ENCODE assay signal across 13 mouse cellular contexts in genomic region chr17:5309930-5310329, GRCm38 (mm10).
DNase-seq lines count a peak whose midpoint lies in the region; ATAC-seq and TF ChIP-seq lines count a peak whose summit lies in the region.
"Had no signal": no experiment of that assay in that cellular context is flagged by ENCODE, and none has a peak within 500 bp of the region (broad histone marks: within the 10 kb centered on the region; RNA-seq: fewer than 3 reads in every experiment).

No protein-coding gene starts in this region.

- H3K4me2 ChIP-seq in intestine, embryonic 14.5 days (ENCODE audit: low read length): no peak overlapping the region
- no peak overlapping the region for H3K4me2 ChIP-seq in intestine, postnatal 0 days (replicated peaks; ENCODE audit: low read depth)
- H3K4me2 ChIP-seq in midbrain, embryonic 16.5 days (ENCODE audit: low read length): no peak overlapping the region

- peak; percentile 55; the same call in 1 of the 2 replicates for ATAC-seq in intestine, embryonic 14.5 days (replicated peaks; ENCODE audit: low FRiP score, low TSS enrichment, low read depth)
- no peak for ATAC-seq in intestine, postnatal 0 days
- ATAC-seq in granulocyte monocyte progenitor cell, adult 5-6 weeks (replicated peaks; ENCODE audit: poor library complexity, severe bottlenecking): peak; percentile 69
- peak; percentile 73 for ATAC-seq in midbrain, embryonic 16.5 days

- no peak for TF ChIP-seq CTCF in intestine, postnatal 0 days (IDR thresholded peaks at IDR 0.05; ENCODE audit: low read depth)
- no peak for TF ChIP-seq CTCF in brain, embryonic 14.5 days (IDR thresholded peaks at IDR 0.05; ENCODE audit: borderline replicate concordance, extremely low read depth, insufficient read depth, insufficient read length)
- no peak for TF ChIP-seq CTCF in kidney, adult 2 months (conservative IDR thresholded peaks at IDR 0.05; ENCODE audit: insufficient read depth, insufficient read length, low read depth, low read length)

- H3K9ac ChIP-seq in intestine, embryonic 14.5 days (ENCODE audit: low read length): no peak overlapping the region
- no peak overlapping the region for H3K9ac ChIP-seq in intestine, postnatal 0 days (ENCODE audit: low read depth, low read length)
- no peak overlapping the region for H3K9ac ChIP-seq in midbrain, embryonic 16.5 days (ENCODE audit: low read depth, low read length)
- H3K9ac ChIP-seq: liver, embryonic 14.5 days had no signal

- no peaks in the 10 kb centered on the region for H3K9me3 ChIP-seq in intestine, embryonic 14.5 days (ENCODE audit: control insufficient read depth, low read length)
- no peaks in the 10 kb centered on the region for H3K9me3 ChIP-seq in intestine, postnatal 0 days (ENCODE audit: control insufficient read depth)
- H3K9me3 ChIP-seq in midbrain, embryonic 16.5 days (replicated peaks; ENCODE audit: control insufficient read depth, low read length, poor library complexity, severe bottlenecking): no peaks in the 10 kb centered on the region

- H3K4me1 ChIP-seq in intestine, embryonic 14.5 days (replicated peaks; ENCODE audit: control insufficient read depth, insufficient read depth, low read length): peaks cover 30% of the 10 kb centered on the region
- H3K4me1 ChIP-seq in intestine, postnatal 0 days (replicated peaks; ENCODE audit: control insufficient read depth, insufficient read depth, low read length): no peaks in the 10 kb centered on the region
- H3K4me1 ChIP-seq in midbrain, embryonic 16.5 days (ENCODE audit: control insufficient read depth, insufficient read depth, low read length): peaks cover 25% of the 10 kb centered on the region
- H3K4me1 ChIP-seq in kidney, adult 2 months (ENCODE audit: control insufficient read depth, insufficient read depth, low read length): peaks cover 20% of the 10 kb centered on the region

- H3K4me3 ChIP-seq in intestine, embryonic 14.5 days (ENCODE audit: low read depth, low read length): no peak overlapping the region
- no peak overlapping the region for H3K4me3 ChIP-seq in intestine, postnatal 0 days (ENCODE audit: low read depth, low read length)
- H3K4me3 ChIP-seq in midbrain, embryonic 16.5 days (ENCODE audit: low read depth, low read length): no peak overlapping the region
- H3K4me3 ChIP-seq in kidney, adult 2 months (ENCODE audit: insufficient read depth, low read depth, low read length): no peak overlapping the region
- H3K4me3 ChIP-seq: myocyte had no signal

- H3K27me3 ChIP-seq in intestine, embryonic 14.5 days (replicated peaks; ENCODE audit: control insufficient read depth, insufficient read depth, low read length): no peaks in the 10 kb centered on the region
- H3K27me3 ChIP-seq in intestine, postnatal 0 days (replicated peaks; ENCODE audit: control insufficient read depth, insufficient read depth, low read length): no peaks in the 10 kb centered on the region
- no peaks in the 10 kb centered on the region for H3K27me3 ChIP-seq in midbrain, embryonic 16.5 days (ENCODE audit: control insufficient read depth, insufficient read depth, low read depth, low read length)
- no peaks in the 10 kb centered on the region for H3K27me3 ChIP-seq in kidney, adult 2 months (replicated peaks; ENCODE audit: control insufficient read depth, insufficient read depth, low read length)

- DNase-seq in intestine, embryonic 14.5 days (ENCODE audit: low spot score): no peak
- peak; percentile 76 for DNase-seq in brain, embryonic 14.5 days (ENCODE audit: low read depth)
- no peak for DNase-seq in gastrocnemius, adult 8-10 months (ENCODE audit: low spot score in 2 of 2)
- DNase-seq in cerebellum, postnatal 36 days: no peak
- DNase-seq in kidney, adult 2 months: no peak
- DNase-seq: kidney, adult 8-10 months; right cerebral cortex, postnatal 14 days; thymus, postnatal 25 days had no signal

- H3K36me3 ChIP-seq in intestine, embryonic 14.5 days (ENCODE audit: control insufficient read depth, insufficient read depth, low read length): peaks cover 39% of the 10 kb centered on the region
- peaks cover 38% of the 10 kb centered on the region for H3K36me3 ChIP-seq in intestine, postnatal 0 days (ENCODE audit: control insufficient read depth, insufficient read depth)
- peaks cover 5% of the 10 kb centered on the region; the same call in 1 of the 2 replicates for H3K36me3 ChIP-seq in midbrain, embryonic 16.5 days (ENCODE audit: control insufficient read depth, insufficient read depth, low read length)
- H3K36me3 ChIP-seq in kidney, adult 2 months (ENCODE audit: control insufficient read depth, insufficient read depth, low read length): no peaks in the 10 kb centered on the region; the same call in 1 of the 2 replicates

- WGBS in intestine, embryonic 14.5 days: 15% methylated on average over 5 of the region's 5 CpGs
- WGBS in intestine, postnatal 0 days: 45% methylated on average over 5 of the region's 5 CpGs
- 14% methylated on average over 5 of the region's 5 CpGs for WGBS in midbrain, embryonic 16.5 days
- WGBS in kidney, adult 2 months: 44% methylated on average over 5 of the region's 5 CpGs

- peak overlapping the region; percentile 71 for H3K27ac ChIP-seq in intestine, embryonic 14.5 days (ENCODE audit: low read depth)
- no peak overlapping the region for H3K27ac ChIP-seq in intestine, postnatal 0 days (ENCODE audit: low read depth, low read length)
- H3K27ac ChIP-seq in midbrain, embryonic 16.5 days (ENCODE audit: low read length): no peak overlapping the region; the same call in 1 of the 2 replicates
- no peak overlapping the region for H3K27ac ChIP-seq in kidney, adult 2 months (ENCODE audit: insufficient read depth, low read depth, low read length)
- H3K27ac ChIP-seq: liver, embryonic 14.5 days had no signal

- TF ChIP-seq POLR2A in brain, embryonic 14.5 days (IDR thresholded peaks at IDR 0.05; ENCODE audit: borderline replicate concordance, extremely low read depth, insufficient read depth, insufficient read length, poor library complexity, severe bottlenecking): no peak
- TF ChIP-seq POLR2A in kidney, adult 2 months (IDR thresholded peaks at IDR 0.05; ENCODE audit: low read depth, low read length): no peak
